Mouse (Mus musculus) bone marrow, adult 2 months (tissue): Measurements from ENCODE around the gene Irf1.

ENCODE experiments used
- CTCF ChIP-seq: fragments of 200-500 bp; IDR thresholded peaks from 2 replicates; pipeline ENCODE4 v1.5.1; 2011; ENCODE audit warnings: low read length, control low read depth; ENCODE audit not compliant: control insufficient read depth, insufficient read depth
- POLR2A ChIP-seq: fragments of 200-500 bp; IDR thresholded peaks from 2 replicates; pipeline ENCODE4 v1.6.1; 2011; ENCODE audit warnings: low read depth, mild to moderate bottlenecking, control low read depth, low read length, borderline replicate concordance; ENCODE audit not compliant: control insufficient read depth

- no peak for TF ChIP-seq CTCF
- no peak for TF ChIP-seq POLR2A
Observed at GRCm38 (mm10) chr11:53742353-53742752, 27.5 kb upstream of the Irf1 start.
